Mouse (Mus musculus): Measurements from ENCODE around the gene Gas8.

DNA sequence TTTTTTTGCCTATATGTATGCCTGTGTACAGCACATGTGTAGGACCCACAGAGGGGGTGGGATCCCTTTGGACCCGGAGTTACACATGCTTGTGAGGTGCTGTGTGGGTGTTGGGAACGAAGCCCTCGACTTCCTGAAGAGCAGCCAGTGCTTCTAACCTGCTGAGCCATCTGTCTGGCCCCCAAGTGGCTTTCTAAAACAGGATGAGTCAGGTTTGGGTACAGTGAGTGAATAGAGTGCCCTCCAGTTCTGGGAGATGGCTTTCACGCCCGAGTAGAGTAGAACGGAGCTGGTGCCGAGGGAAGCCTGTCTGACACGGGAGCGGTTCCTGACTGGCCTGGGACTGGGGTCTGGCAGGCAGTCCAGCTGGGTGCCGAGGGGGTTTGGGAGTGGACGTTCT is 19.1 kb upstream of the Gas8 start:
- no peak for TF ChIP-seq CTCF (IDR thresholded peaks at IDR 0.05; ENCODE audit: extremely low read depth, insufficient read depth, insufficient read length, insufficient replicate concordance)
- no peak for TF ChIP-seq POLR2A (IDR thresholded peaks at IDR 0.05; ENCODE audit: low read depth, low read length)
